7 mouse cellular contexts compared by ENCODE assay signal in the genomic region with DNA sequence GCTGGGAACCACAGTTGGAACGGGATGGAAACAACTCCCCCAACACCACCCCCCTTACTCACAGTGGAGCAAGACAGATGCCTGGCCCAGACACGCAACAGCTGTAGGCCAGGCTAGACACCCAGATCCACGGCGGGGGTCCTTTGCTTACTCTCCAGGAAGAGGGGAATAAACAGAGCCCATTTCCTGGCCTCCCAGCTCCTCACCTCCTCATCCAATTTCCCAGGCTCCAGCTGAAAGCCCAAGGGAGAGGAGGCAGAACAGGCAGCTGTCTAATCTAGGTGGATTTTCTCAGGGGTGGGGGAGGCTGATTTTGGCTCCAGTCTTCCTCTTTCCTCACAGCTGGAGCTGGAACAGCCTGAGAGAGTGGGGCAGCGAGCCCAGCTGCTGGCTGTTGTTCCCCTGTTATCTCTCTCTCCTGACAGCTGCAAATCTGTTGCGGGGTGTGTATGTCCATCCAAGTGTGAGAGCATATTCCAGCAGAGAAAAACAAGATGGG.
DNase-seq lines count a peak whose midpoint lies in the region; ATAC-seq lines count a peak whose summit lies in the region.

No protein-coding gene starts in this region.

- H3K4me3 ChIP-seq in forebrain, embryonic 16.5 days (replicated peaks; ENCODE audit: low read length), result no peak overlapping the region

- intact Hi-C loops in heart, postnatal 25 days (cut with DNase I), result no loop called here

- no peaks in the 10 kb centered on the region for H3K36me3 ChIP-seq in forebrain, embryonic 16.5 days (ENCODE audit: control insufficient read depth, insufficient read depth)

- no peaks in the 10 kb centered on the region for H3K9me3 ChIP-seq in forebrain, embryonic 16.5 days (ENCODE audit: control insufficient read depth, low read length)

- no peaks in the 10 kb centered on the region for H3K27me3 ChIP-seq in forebrain, embryonic 16.5 days (replicated peaks; ENCODE audit: control insufficient read depth, insufficient read depth, low read length)

- H3K4me1 ChIP-seq in forebrain, embryonic 16.5 days (replicated peaks; ENCODE audit: control insufficient read depth, insufficient read depth, low read length), result no peaks in the 10 kb centered on the region

- ATAC-seq in forebrain, embryonic 16.5 days, result peak; percentile 63; the same call in 1 of the 2 replicates

- peak; percentile 41 to 53 for DNase-seq in right cerebral cortex, postnatal 10 days (ENCODE audit: low spot score in 2 of 2)
- no peak for DNase-seq in right cerebral cortex, postnatal 4 days
- DNase-seq in heart, postnatal 25 days (ENCODE audit: low spot score), result peak; percentile 86
- DNase-seq in lung, postnatal 25 days (ENCODE audit: low spot score), result peak; percentile 73
- no peak for DNase-seq in natural killer cell, adult 2 months (ENCODE audit: low spot score in 2 of 2)
- no peak for DNase-seq in spleen, postnatal 36 days (ENCODE audit: low spot score in 2 of 2)

- no peak overlapping the region for H3K27ac ChIP-seq in forebrain, embryonic 16.5 days (ENCODE audit: low read length)

- H3K4me2 ChIP-seq in forebrain, embryonic 16.5 days (ENCODE audit: low read length), result no peak overlapping the region

- WGBS in forebrain, embryonic 16.5 days, result 40% methylated on average over 6 of the region's 6 CpGs

- no peak overlapping the region for H3K9ac ChIP-seq in forebrain, embryonic 16.5 days (replicated peaks; ENCODE audit: low read depth, low read length)

Comparison
In these comparisons a context has a peak if more than half of its experiments do, and no peak if none do; other contexts are left out.
1. DNase-seq: peak in right cerebral cortex, postnatal 10 days (2 of 2), heart, postnatal 25 days (single experiment) and lung, postnatal 25 days (single experiment); none in right cerebral cortex, postnatal 4 days (single experiment), natural killer cell, adult 2 months (0 of 2) and spleen, postnatal 36 days (0 of 2).